Mouse (Mus musculus): ENCODE results near the gene Lrrc74a. TPM values are rescaled to one million over a fixed set of nuclear protein-coding genes. Genes with fewer than 3 reads are reported as not detected.

Gene Lrrc74a
- total RNA-seq (2021): not detected in 2 replicates
- long read RNA-seq, experiment 1: 0 reads
- long read RNA-seq, experiment 2: 0 reads

- DNase-seq: peak; percentile 22
Observed at GRCm38 (mm10) chr12:86734319-86734810, at the start of gene Lrrc74a. Lrrc74a (plus strand) TSS chr12:86734369.

DNA sequence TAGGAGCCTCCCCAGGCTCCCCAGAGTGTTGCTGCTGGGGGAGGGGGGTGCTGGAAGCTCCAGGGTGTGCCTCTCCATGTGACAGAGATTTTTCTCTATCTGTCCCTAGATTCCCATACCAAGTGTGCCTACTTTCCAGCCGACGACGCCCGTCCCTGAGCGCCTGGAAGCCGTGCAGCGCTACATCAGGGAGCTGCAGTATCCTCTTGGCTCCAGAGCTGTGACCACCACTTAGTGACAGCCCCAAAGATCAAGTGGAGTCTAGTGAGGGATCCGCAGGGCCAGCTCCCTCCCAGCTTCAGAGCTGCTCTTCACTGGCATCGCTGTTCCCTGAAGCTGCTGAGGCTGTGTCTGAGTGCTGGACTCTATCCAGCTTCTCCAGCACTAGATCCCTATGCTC, 48.9 kb upstream of the Lrrc74a start:
- no peak for DNase-seq

GRCm38 (mm10) chr12:86686551-86687330, 47.4 kb upstream of the Lrrc74a start:
- DNase-seq: no peak

DNA sequence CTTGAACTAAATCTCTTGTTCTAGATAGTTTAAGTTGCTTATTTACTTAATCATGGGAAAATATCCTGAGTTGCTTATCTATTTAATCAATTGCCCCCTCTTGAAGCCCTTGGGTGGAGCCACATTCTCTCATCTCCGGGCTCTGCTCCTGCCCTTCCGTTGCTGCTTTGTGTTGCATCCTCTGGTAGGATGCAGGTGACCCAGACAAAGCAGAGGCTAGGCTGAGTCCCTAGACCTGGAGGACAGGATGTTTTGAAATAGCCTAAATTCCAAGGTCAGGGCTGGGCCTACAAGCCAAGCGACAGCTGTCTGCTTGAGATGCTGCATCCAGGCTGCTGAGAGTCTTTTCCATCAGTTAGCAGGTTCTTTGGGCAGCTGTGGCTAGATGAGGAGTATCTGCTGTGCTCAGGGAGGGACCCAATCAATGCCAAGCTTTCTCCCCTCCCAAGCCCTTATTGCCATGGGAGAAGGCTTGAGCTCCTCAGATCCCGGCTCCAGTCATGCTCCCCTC, 46.7 kb upstream of the Lrrc74a start:
- no peak for DNase-seq

- no peak for DNase-seq
Observed at GRCm38 (mm10) chr12:86687971-86688573, 46.1 kb upstream of the Lrrc74a start.

- DNase-seq: no peak
Observed at GRCm38 (mm10) chr12:86688917-86689316, 45.3 kb upstream of the Lrrc74a start.

DNA sequence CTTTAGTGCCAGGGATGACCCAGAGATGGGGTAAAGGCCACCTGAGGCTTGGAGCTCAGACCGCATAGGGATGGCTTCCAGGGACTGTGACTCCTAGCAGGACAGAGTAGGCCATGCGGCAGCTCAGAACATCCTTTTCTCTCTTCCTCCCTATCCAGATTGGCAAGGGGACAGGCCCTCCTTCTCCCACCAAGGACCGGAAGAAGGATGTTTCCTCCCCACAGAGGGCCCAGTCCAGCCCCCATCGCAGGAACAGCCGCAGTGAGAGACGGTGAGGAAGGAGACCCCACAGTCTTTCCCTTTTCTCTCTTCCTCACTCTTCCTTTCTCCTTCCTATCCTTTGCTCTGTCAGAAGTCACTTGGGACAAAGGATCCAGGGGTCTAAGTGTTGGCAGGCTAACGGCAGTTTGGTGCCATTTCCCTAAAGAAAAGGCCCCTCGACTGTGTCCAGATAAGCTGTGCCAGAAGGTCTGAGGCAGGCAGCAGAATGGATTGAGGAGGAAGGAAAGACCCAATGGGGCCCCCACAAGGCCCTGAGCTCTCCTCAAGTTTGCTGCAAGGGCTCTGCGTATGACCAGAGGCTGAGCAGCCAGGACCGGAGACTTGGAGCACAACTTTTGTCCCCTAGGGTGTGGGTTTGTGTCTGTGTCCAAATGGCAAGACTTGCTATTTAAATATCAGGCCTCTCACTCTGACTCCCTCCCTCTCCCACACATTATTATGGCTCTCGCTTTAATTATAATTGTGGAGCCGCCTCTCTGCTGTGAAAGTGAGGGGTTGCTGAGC, 43.3 kb upstream of the Lrrc74a start:
- no peak for DNase-seq

DNA sequence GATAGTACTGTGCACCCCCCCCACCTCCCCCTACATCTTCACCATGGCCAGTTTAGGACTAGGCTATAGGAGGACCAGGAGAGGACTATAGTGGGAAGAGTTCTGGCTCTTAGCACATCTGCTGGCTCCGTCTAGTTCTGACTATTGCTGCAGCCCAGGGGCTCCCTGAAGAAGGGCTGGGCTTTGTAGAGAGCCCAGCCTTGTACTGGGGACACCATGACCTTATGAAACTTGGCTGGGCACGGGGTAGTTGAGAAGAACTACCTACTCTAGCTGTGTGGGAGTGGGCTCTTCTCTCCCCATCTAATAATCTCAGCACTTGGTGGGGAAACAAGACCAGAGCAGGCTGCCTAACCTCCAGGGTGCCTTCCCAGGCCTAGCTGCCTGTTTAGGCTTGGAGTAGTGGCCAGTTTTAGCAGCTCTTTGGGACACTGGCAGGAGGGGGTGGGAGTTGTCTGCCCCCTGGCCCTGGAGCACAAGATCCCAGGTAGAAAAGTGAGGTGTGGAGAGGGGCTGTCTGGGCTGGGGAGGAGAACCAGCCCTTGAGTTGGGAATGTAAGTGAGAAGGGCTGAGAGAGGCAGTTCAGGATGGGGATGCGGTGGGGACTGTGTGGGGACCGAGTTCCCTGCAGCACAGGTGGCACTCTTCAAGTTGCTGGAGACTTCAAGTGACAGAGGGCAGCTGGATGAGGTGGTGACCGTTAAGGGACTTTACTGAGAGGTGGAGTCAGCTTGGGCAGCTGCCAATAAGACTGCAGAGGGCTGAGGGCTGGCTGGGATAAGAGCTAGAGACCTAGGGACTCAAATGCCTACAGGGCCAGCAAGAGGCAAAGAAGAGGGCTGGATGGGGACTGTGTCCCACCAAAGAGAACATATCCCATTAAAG, 41.5 kb upstream of the Lrrc74a start:
- no peak for DNase-seq

DNA sequence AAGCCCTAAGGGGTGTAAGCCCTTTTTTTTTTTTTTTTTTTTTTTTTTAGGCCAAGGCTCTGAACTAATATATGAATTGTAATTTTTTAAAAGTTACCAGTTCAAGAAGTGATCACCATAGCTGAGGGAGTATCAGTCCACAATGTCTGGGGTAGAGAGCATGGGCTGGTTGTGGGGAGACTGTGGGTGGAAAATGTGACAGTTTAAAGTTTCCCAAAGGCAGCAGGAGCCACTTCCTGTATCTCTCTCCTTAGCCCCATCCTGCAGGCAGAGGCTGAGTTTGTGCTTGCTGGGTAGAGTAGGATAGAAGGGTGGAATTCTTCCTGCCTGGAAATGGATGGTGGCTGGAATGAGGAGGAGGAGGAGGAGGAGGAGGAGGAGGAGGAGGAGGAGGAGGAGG, 40.8 kb upstream of the Lrrc74a start:
- DNase-seq: no peak

DNA sequence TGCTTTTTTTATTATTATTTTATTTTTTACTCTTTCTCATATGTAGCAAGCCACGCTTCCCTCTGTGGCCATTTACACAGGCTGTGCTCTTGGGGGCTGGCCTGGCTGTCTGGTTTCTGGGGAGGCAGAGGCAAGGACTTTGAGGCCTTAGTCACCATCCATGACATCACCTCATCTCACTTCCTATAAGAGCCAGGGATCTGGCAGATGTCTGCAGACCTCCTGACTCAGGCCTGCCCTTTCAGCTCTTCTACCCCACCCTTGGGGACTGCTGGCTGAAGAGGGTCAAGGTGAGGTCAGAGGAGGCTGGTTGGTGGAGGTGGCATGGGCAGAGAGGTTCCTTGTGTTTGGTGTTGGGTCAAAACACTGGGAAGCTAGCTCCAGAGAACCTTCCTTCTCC, 39.7 kb upstream of the Lrrc74a start:
- peak; percentile 40 for DNase-seq

- no peak for DNase-seq
Observed at GRCm38 (mm10) chr12:86697996-86698395, 36.2 kb upstream of the Lrrc74a start.

- no peak for DNase-seq
Observed at GRCm38 (mm10) chr12:86698537-86698936, 35.6 kb upstream of the Lrrc74a start.

- no peak for DNase-seq
Observed at GRCm38 (mm10) chr12:86699965-86700926, 33.9 kb upstream of the Lrrc74a start.

- DNase-seq: no peak
Observed at GRCm38 (mm10) chr12:86700927-86701310, 33.2 kb upstream of the Lrrc74a start.

DNA sequence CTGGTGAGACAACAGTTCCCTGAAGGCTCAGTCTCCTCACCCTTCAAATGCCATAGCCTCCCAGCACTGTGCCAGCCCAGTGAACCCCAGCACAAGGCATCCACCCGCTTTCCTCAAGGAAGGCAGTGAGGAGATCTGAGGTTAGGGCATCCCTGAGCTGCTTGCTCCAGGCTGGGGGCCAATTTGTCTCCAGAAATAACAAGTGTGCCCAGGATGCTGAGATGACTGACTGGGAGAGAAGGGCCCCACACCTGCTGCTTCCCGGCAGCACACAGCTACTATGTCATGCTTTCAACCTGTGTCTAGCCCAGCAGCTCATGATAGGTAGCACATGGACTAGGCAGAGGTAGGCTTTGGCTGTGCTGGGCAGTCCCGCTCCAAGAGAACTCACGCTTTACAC, 32.7 kb upstream of the Lrrc74a start:
- DNase-seq: no peak

DNA sequence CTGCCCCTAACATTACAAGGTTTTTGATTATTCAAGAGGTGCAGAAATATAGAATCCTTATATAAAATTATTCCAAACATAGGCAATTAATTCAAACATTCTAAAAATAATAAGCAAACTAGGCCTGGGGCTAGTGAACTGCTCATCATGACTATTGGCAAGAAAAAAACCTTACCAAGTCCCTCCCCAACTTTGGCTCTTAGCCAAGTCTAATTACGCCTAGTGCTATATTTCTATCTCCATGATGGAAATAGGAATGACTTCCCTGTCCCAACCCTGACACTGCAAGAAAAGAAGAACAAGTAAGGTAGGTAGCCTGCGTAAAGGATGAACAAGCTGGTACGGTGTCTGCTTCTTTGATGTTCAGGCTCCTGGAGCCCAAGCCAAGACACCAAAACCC, 31.5 kb upstream of the Lrrc74a start:
- DNase-seq: no peak

DNA sequence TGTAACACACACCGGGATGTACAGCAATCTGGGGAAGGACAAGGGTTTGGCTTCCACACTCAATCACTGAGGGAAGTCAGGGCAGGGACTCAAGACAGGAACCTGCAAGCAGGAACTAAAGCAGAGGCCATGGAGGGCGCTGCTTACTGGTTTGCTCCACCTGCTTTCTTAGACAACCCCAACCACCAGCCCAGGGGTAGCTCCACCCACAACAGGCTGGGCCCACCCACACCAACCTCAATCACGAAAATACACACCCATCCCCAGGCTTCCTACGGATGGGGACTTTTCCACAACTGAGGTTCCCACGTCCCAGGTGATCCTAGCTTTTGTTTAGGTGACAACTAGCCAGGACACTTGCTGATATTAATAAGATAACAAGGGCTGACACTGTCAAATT, 28.3 kb upstream of the Lrrc74a start:
- DNase-seq: no peak

GRCm38 (mm10) chr12:86714026-86714425, 20.1 kb upstream of the Lrrc74a start:
- DNase-seq: no peak

DNA sequence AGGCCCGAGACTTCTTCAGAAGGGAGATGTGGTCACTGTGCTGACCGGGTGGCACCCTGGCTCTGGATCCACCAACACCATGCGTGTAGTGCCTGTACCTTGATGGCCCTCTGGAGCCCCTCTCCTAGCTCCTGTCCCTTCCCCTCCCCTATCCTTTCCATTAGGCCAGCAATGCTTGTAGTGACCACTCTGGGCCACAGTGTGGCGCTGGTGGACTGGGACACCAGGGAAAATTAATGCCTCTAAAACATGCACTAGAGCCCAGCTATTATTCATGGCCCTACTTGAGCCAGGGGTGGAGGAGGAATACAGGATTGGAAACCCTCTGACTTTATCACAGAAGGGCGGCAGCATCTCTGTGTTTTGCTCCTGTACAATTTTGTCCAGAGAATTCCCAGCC, 18.8 kb upstream of the Lrrc74a start:
- peak; percentile 85 for DNase-seq

DNA sequence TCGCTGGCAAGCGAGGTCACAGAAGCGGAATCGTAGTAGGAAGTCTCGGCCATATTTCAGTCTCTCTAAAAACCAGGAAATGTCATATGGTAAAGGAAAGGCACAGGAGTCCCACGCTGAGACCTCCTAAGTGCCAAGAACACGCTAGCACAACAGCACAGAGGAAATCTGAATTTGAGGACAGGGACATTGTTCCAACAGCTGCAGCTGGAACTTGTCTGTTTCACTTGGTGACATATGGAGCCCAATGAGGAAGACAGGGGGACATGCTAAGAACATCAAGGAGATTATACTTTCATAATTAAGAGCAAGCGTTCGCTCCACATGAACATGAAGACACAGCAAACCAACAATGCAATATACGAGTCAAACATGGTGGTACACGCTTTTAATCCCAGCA, 17.2 kb upstream of the Lrrc74a start:
- no peak for DNase-seq
